Mouse (Mus musculus): ENCODE data around the gene Miga1.
"Not testable (repeated sequence)": the region's sequence is repeated elsewhere in the genome, so short reads cannot be mapped to it uniquely, and the experiment has no call there.

The Miga1 gene

GRCm38 (mm10) chr3:152321765-152322547 lies 18.3 kb downstream of the Miga1 start:
- no peak for DNase-seq

DNA sequence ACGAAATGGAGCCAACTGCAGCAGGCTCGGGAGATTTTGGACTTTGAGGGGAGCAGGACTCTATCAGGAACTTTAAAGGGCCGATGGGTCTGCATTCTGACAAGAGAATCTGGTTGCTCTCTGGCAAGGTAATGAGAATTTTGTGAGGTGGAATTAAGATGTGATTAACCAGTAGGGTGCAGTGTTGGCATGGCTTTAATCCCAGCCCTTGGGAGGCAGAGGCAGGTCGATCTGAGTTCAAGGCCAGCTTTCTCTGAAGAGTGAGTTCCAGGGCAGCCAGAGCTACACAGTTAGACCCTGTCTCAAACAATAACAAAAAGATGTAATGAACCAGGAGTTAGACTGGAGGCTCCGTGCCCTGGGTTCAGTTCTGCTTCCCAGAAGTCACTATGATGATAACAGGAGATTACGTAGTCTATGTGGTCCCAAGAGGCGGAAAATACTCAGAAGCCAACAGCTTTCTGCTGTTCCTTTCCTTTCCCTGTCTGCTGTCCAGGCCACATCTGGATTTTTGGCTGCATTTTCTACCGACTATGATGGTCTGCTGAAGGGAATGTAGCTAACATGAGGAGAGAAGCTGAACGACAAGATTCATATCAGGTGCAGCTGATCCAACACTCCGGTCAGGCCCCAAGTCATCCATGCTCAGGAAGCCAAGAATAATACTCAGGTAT lies 19.1 kb downstream of the Miga1 start:
- no peak for DNase-seq

GRCm38 (mm10) chr3:152316447-152317173 lies 23.6 kb downstream of the Miga1 start:
- not testable (repeated sequence) for DNase-seq

GRCm38 (mm10) chr3:152315613-152316012 lies 24.6 kb downstream of the Miga1 start:
- peak; percentile 88 to 91 for DNase-seq

- DNase-seq = not testable (repeated sequence)
These were observed 25.5 kb downstream of the Miga1 start for GRCm38 (mm10) chr3:152314666-152315065.

- DNase-seq = no peak
These were observed 31.0 kb downstream of the Miga1 start for GRCm38 (mm10) chr3:152309250-152309645.

DNA sequence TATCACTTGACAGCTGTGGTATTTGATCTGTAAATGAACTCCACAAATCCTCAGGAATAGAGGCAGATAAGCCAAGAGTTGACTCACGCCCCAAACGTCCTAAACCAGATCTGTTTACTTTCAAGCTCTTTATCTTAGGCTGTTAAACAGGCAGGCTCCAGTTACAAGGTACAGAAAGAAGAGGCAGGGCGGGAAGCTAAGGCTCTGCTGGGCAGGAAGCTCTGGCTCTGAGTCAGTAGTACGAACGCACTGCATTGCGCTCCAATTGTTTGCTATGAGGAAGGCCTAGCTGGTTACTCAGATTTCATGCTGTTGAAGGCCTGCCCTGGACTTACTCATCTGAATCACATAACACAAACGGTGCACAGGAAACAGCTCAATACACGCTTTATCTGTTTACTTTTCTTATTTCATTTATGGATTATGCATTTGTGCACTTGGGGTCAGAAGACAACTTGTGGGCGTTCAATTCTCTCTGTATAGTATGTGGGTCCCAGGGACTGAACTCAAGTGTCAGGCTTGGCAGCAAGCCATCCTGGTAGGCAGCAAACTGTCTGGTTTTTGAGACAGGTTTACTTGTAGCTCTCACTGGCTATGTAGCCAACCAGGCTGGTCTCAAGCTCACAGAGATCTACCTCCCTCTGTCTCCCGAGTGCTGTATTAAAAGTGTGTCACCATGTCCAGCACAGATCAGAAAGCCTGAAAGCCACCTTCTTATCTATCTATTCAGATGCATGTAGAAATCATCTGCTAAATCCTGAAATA lies 31.5 kb downstream of the Miga1 start:
- peak; percentile 47 to 63 for DNase-seq

DNA sequence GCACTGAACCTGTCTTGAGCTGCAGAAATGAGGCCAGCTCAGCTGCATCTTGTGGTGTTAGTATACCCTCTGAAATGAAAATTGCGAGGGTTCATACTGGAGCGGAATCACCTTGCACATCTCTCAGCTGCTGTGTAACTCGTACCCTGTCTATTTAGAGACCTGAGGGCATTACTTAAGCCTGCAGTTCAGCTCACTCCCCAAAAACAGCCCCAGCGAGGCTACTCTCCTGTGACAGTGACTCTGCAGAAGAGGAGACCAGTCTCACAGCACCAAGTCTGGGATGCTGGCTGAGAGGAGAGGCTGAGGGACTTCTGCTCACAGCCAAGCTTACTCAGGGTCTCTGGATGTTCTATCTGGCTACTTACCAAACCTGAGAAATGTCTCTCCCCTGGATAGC lies 34.2 kb downstream of the Miga1 start:
- no peak for DNase-seq

- peak; percentile 9 to 50 for DNase-seq
These were observed 35.1 kb downstream of the Miga1 start for GRCm38 (mm10) chr3:152305080-152305479.

GRCm38 (mm10) chr3:152304093-152304815 lies 36.0 kb downstream of the Miga1 start:
- peak; percentile 17 to 49 for DNase-seq

DNA sequence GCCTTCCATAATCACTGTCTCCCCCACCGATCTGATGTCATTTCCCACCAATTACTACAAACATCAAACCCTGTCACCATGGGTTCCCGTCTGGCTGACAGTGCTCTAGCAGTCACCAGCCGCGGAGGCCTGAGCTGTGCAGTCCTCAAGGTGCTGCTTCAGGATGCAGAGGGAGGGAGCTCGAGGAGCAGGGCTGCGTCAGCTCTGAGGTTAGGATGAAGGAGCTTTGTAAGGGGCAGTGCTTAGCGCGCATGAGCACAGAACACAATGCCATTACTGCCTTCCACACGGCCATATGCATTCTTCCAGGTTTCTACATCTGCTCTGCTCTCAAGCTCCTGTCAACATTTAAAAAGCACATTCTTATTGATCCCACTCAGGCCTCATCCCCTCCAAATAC lies 37.2 kb downstream of the Miga1 start:
- no peak for DNase-seq

GRCm38 (mm10) chr3:152300376-152301337 lies 39.5 kb downstream of the Miga1 start:
- DNase-seq = peak; percentile 27 to 65

- DNase-seq = no peak
These were observed 44.3 kb downstream of the Miga1 start for GRCm38 (mm10) chr3:152295896-152296295.

DNA sequence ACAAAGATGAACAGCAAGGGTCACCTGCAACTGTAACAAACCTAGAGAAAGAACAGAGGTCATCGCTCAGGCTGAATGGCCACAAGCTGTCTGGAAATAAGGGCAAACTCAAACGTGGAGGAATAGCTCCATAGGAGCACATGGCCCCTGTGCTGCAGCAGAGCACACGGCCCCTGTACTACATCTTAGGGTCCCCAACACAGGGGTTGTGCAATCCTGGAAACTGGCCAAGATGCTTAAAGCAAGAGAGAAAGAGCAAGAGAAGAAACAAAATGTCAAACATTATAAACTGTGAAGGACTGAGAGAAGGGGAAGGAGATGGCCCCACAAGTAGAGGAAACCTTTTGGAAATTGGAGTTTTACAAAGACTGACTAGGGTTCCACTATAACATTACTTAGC lies 45.8 kb downstream of the Miga1 start:
- DNase-seq = no peak

GRCm38 (mm10) chr3:152293530-152294181 lies 46.6 kb downstream of the Miga1 start:
- DNase-seq = no peak

DNA sequence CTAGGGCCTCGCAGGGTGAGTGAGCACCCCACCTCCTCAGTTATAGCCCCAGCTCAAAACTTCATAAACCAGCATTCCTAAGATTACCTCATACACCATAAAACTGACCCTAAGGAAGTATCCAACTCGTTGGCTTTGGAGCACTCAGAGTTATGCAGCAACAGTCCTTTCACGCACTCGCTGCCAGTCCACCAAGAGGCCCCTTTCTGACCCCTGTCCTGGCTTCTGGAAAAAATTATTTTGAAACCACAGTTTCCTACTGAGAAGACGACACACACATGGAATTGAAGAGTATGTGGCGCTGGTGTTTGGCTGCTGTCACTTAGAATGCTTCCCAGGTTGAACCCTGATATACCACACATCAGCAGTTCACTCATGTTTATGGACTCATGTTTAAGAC lies 48.3 kb downstream of the Miga1 start:
- DNase-seq = no peak

GRCm38 (mm10) chr3:152290175-152290798 lies 49.9 kb downstream of the Miga1 start:
- DNase-seq = no peak

DNA sequence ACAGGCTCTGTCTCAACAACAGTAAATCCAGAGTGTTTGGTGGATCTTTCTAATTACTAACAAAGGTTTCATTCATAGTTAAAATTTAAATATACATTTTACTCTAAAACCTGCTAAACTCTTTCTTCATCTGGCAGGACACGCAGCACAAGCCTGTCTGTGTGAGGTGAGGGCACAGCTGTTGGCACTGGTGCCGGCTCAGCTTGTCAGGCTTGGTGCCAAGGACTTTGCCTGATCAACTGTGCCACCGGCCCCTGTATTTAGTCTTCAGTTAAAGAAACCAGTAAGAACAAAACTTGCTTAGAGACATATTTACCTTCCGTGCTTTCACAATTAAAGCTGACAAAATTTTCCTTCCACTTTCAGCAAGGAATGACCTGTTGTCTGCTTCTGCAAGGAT lies 51.5 kb downstream of the Miga1 start:
- DNase-seq = no peak

- DNase-seq = no peak
These were observed 51.9 kb downstream of the Miga1 start for GRCm38 (mm10) chr3:152288276-152288675.

DNA sequence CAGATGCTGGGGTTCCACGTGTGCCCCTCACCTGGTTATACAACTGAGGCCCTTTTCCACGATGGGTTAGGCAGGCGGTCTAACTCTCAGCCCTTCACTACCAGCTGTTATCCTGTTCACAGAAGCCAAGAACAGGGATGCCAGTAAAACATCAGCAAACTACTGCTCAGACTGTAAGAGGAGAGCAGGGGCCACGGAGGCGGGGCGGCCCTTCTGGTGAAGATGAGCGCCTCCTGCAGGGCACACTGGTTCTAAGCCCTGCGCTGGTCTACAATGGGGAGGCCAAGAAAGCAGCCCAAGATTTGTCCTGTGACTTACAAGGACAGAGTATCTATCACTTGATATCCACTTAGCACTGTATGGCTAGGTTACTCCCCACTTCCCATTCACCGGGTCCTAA lies 52.4 kb downstream of the Miga1 start:
- no peak for DNase-seq

Data from lung, postnatal 4 days (tissue).